Mouse (Mus musculus) brown adipose tissue, adult 24 weeks (tissue): ENCODE measurements around the gene Hes5. TPM values are rescaled to one million over a fixed set of nuclear protein-coding genes. Genes with fewer than 3 reads are reported as not detected.
A peak's percentile ranks its signal among the peaks of the same experiment; 100 is the strongest.

Experiments used
- H3K27ac ChIP-seq: fragments of 200-500 bp; replicated peaks from 2 replicates; pipeline ENCODE4 v1.5.1; 2012; ENCODE audit warnings: low read depth, mild to moderate bottlenecking, low read length
- H3K4me1 ChIP-seq: fragments of 200-500 bp; 2 replicates; pipeline ENCODE4 v1.6.1; 2012; ENCODE audit warnings: low read length, mixed read lengths; ENCODE audit not compliant: control insufficient read depth, insufficient read depth, insufficient read length
- H3K4me3 ChIP-seq: fragments of 200-500 bp; 2 replicates; pipeline ENCODE4 v1.5.1; 2012; ENCODE audit warnings: low read depth, mild to moderate bottlenecking, low read length, moderate library complexity; ENCODE audit not compliant: insufficient read depth
- polyA plus RNA-seq: library from polyadenylated mRNA; stranded (reverse); fragments of >200 nt; gene quantifications from 2 replicates; pipeline ENCODE4 v1.2.4, GENCODE M21; 2012; ENCODE audit not compliant: missing spikeins, insufficient read depth, insufficient read length

The Hes5 gene
- polyA plus RNA-seq, 1 experiment: not detected

- Histone ChIP-seq H3K4me1 (peaks cover 3% of the 10 kb centered on the region), H3K27ac (no peak overlapping the region), H3K4me3 (no peak overlapping the region)
Measured at GRCm38 (mm10) chr4:154972546-154972945, 11.8 kb downstream of the Hes5 start.

GRCm38 (mm10) chr4:154974163-154974611 is 13.5 kb downstream of the Hes5 start:
- H3K4me3 ChIP-seq: no peak overlapping the region
- H3K4me1 ChIP-seq: peaks cover 3% of the 10 kb centered on the region
- peak overlapping the region; percentile 31 for H3K27ac ChIP-seq

DNA sequence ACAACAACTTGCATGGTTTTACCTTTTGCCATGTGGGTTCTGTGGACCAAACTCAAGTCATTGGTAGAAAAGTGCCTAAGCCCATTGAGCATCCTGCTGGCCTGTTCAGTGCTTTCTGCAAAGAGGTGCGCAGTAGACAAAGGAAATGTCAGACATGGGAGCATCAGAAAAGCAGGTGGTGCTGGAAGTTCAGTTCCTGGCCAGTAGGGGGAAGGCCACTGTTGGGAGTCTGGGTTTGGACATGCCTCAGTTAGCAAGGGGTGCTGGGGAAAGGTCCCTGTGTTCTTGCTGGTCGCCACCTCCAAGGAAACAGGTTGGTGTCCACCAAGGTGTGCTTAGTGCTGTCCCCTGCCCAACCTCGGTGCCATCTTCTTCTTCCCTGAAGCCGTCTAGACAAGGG is 19.4 kb downstream of the Hes5 start:
- Histone ChIP-seq H3K4me3 (no peak overlapping the region), H3K4me1 (no peaks in the 10 kb centered on the region), H3K27ac (no peak overlapping the region)

DNA sequence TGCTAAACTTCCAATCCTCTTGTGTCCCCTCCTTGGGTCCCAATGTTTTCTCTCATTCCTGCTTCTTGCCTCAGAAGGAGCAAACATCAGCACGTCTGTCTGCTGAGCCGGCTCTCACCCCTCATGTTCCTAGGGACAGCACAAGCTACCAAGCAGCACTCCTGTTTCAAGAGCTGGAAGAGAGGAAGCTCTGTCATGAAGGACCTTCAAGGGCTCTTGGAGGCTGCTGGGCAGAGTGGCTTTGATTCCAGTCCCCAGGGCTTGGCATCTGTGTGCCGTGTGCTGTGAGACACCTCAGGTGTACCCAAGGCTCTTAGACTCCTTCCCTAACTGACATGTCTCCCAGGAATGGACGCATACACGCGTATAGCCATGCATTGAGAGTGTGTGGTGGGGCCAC is 20.4 kb downstream of the Hes5 start:
- no peak overlapping the region for H3K27ac ChIP-seq
- no peak overlapping the region for H3K4me3 ChIP-seq
- H3K4me1 ChIP-seq: no peaks in the 10 kb centered on the region

GRCm38 (mm10) chr4:154981530-154981929 is 20.8 kb downstream of the Hes5 start:
- Histone ChIP-seq H3K4me1 (no peaks in the 10 kb centered on the region), H3K27ac (no peak overlapping the region), H3K4me3 (no peak overlapping the region)

- H3K27ac ChIP-seq: no peak overlapping the region
- H3K4me1 ChIP-seq: no peaks in the 10 kb centered on the region
- H3K4me3 ChIP-seq: no peak overlapping the region
Measured at GRCm38 (mm10) chr4:154982247-154983120, 21.8 kb downstream of the Hes5 start.

GRCm38 (mm10) chr4:154983767-154984166 is 23.0 kb downstream of the Hes5 start:
- Histone ChIP-seq H3K4me1 (no peaks in the 10 kb centered on the region), H3K4me3 (no peak overlapping the region), H3K27ac (no peak overlapping the region)

DNA sequence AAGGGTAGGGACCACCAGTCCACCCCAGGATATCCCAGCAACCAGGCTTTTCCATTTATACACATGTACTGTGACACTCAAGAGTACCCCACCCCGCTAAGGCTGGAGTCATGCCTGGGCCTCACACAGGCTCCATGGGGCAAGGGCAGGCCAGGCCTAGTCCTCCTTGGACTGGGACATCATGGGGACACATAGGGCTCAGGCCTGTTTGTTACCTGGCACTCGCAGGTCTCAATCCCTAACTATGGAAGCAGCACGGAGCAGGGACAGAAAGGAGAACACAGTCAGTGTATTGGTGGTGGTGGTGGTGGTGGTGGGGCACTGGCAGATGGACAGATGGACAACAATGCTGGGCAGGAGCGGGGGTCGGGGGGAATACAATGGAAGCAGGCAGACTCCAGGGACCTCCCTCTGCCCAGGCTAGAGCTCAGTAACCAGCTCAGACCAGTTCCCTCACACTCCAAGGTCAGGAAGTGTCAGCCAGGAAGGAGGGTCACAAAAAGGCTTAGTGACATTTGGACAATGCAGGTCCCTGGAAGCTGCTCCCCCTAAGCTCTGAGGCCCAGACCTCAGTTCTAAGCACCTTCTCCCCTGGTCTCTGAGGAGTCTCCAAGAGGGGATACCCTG is 24.5 kb downstream of the Hes5 start:
- no peaks in the 10 kb centered on the region for H3K4me1 ChIP-seq
- no peak overlapping the region for H3K27ac ChIP-seq
- H3K4me3 ChIP-seq: no peak overlapping the region

DNA sequence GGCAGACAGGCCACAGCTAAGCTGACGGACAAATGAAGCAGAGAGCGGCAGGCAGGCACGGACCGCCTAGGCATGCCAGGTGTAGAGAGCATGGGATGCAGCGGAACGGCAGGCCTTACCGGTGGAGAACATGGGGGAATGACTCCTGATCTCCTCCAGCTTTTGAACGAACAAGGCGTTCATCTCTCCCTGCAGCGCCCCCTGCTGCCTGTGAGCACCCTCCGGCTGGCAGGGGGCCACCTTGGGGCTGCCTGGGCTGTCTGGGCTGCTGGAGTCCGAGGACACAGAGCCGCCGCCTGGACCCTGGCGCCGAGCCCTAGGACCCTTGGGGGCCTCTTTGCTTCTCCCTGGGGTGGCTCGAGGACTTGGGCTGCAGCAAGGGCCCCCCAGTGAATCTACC is 25.4 kb downstream of the Hes5 start:
- Histone ChIP-seq H3K4me3 (no peak overlapping the region), H3K27ac (no peak overlapping the region), H3K4me1 (no peaks in the 10 kb centered on the region)

- H3K4me1 ChIP-seq: no peaks in the 10 kb centered on the region
- no peak overlapping the region for H3K4me3 ChIP-seq
- H3K27ac ChIP-seq: no peak overlapping the region
Measured at GRCm38 (mm10) chr4:154986750-154987149, 26.0 kb downstream of the Hes5 start.

DNA sequence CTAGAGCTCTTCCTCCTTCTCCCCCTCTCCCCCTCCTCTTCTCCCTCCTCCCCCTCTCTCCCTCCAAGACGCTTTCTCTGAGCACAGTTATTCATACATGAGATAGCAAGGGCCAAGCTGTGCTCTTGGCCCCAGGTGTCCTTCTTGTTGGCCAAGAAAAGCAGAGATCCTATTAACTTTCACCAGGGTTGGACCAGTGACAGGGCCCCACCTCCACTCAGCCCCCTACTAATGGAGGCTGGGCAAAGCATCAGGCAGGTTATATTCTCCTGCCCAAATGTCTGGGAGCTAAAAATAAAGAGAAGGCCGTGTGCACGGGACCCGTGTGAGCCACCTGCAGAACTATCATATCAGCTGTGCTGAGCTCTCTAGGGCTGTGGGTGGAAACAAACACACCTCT is 34.2 kb downstream of the Hes5 start:
- Histone ChIP-seq H3K4me1 (0 out of 2 replicates have a peak, but pooled peaks cover 2% of the 10 kb centered on the region), H3K27ac (no peak overlapping the region), H3K4me3 (no peak overlapping the region)

- Histone ChIP-seq H3K4me1 (0 out of 2 replicates have a peak, but pooled peaks cover 2% of the 10 kb centered on the region), H3K4me3 (no peak overlapping the region), H3K27ac (no peak overlapping the region)
Measured at GRCm38 (mm10) chr4:154996572-154997154, 35.9 kb downstream of the Hes5 start.

- no peak overlapping the region for H3K4me3 ChIP-seq
- H3K27ac ChIP-seq: no peak overlapping the region
- H3K4me1 ChIP-seq: 0 out of 2 replicates have a peak, but pooled peaks cover 2% of the 10 kb centered on the region
Measured at GRCm38 (mm10) chr4:154999379-154999778, 38.7 kb downstream of the Hes5 start.

GRCm38 (mm10) chr4:155005278-155005677 is 44.6 kb downstream of the Hes5 start:
- H3K27ac ChIP-seq: no peak overlapping the region
- H3K4me3 ChIP-seq: no peak overlapping the region
- H3K4me1 ChIP-seq: no peaks in the 10 kb centered on the region

GRCm38 (mm10) chr4:155006296-155006695 is 45.6 kb downstream of the Hes5 start:
- Histone ChIP-seq H3K4me3 (no peak overlapping the region), H3K4me1 (no peaks in the 10 kb centered on the region), H3K27ac (no peak overlapping the region)
